Mouse (Mus musculus): ENCODE data around the gene Tes3-ps.

Tes3-ps gene

DNA sequence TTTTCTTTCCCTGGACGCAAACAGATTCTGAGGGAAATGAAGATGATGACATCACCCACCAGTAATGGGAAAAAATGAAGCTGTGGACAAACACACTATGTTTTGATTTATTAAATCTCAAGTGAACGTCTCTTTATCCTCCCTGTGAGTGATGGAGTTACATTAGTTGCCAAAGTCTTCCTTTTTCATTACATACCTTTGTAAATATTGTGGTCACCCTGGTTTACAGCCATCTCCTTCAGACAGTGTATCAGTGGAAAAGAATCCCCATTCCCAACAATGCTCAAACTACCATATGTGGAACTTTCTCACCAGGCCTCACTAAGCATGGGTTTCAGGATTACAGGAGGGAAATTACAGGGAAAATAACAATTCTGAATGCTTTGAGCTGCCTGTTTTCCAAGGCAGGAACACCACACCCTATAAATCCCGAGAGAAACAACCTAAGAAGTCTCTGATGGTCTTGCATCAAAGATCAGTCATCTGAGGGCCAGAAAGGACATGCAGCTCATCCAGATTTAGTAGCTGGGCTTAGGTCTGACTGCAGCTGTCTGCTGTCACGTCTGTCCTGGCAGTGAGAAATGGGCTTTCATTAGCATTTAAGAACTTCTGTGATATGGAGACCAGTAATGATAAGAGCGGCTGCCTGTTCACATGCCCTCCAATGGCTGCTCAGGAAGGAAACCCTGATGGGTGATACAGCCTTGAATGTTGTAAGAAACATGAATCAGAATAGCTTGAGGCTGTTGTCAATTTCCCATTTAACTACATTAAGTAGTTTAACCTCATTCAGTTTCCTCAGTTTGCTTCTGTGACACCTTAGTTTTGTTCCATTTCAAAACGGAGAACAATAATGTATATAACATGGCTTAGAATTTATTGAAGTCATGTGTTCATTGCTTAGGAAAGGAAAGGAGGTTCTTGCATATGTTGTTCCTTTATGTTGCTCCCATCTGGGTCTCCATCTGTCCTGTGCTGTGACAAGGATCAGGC is at the start of gene Tes3-ps:
Gene Tes3-ps, plus strand, starts transcription at position 943 of the 993 bp plus-strand sequence.
- no peak for DNase-seq

DNA sequence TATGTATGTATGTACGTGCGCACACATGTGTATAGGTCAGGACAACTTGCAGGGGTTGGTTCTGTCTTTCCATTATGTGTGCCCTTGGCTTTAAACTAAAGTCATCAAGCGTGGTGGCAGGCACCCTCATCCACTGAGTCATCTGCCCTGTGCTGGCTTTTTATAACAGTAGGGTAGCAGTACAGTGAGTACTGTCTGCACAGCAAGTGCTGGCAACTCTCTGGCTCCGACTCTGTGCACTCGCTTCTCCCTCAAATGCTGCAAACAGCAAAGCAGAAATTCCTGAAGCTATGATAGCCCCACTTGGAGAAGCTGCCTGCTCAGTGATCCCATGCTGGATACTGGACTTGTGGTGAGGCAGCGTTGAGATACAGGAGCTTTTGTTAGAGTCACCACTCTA is 48.7 kb upstream of the Tes3-ps start:
- DNase-seq = no peak

DNA sequence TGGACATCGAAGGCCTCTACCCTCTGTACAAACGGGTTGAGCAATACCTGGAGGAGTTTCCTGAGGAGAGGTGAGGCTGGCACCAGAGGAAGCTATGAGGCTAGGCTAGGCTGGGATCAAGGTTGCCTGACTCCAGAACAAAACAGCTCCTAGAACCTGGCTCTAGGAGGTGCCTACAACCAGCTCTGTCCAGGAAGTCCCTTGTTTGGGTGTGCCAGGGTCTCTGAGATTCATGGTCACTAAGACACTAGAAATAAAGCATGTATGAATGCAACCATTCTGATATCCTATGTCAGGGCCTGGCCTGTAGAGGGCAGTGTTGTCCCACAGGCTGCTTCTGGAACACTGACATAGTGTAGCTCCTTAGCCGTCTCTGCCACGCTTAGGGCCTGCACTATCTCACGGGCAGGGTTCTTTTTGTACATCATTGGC is 43.8 kb upstream of the Tes3-ps start:
- DNase-seq = peak; percentile 89

DNA sequence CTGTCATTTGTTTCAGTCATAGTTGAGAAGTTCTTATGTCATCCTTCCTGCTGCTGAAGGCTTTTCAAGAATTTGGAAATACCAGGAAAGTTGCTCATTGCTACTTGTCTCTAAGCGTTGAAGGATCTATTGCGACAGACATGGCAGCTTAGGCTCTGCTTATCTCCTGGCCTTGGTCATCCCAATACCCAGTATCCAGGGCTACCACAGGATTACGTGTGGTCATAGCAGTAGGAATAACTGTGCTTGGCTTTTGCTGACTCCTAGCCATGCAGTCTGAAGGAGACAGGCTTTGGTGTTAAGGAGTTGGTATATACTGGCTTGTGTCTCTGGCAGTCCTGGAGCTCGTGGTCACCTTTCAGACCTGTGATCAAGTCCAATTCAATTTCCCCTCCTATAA is 32.8 kb upstream of the Tes3-ps start:
- peak; percentile 64 for DNase-seq

DNA sequence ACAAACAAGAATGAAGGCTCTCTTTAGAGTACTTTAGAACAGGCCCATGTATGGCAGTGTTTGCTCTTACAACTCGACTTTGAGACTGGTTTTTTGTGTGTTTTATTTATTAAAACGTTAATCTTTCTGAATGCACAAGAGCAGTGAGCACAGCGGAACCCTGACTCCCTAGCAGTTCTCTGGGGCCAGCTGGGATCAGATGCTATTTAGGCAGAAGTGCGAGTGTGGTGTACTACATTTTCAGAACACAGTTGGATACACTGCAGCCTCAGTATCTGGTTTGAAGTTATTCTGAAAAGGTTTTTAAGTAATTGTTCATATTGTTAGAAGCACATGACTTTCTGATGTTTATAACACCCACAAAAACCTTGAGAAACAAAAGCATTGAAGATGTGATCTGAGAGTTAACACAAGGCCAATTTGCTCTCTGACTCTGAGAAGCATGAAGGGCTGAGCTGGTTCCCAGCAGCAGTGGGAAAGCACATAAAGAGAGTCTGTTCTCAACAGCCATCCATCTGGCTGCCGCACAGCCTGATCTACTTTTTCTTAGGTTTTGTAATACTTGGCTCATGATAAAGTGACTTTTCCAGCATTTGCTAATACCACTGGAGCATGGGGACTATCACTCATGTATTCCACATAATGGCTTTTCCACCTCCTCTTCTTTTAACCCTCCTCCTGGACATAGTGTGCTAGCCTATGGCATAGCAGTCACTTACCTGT is 32.3 kb upstream of the Tes3-ps start:
- peak; percentile 50 for DNase-seq

DNA sequence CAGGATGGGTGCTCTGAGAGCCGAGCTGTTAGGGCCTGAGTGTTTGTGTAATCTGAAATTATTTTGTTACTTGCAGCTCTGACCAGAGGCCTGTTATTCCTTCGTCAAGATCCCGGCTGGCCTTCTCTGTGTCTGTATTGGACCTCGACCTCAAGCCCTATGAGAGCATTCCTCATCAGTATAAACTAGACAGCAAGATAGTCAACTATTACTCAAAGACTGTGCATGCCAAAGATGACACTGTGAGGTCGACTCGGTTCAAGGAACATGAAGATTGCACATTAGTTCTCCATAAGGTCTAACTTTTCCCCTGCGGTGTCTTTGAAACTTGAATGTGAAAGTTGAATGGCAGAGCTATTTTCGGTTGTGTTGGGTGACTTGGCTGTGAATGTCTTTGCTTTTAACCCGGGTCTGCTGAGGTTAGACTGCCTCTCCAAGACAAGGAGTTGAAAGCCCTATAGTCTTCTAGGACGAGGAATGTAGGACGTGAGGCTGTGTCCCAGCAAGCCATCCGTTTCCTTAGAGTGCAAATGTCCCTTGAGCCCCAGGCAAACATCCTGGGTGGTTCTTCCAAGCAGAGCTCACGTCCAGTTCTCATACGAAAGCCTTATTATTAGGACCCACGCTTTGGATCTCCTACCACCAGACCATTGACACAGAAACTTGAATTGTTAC is 31.5 kb upstream of the Tes3-ps start:
- peak; percentile 77 for DNase-seq

DNA sequence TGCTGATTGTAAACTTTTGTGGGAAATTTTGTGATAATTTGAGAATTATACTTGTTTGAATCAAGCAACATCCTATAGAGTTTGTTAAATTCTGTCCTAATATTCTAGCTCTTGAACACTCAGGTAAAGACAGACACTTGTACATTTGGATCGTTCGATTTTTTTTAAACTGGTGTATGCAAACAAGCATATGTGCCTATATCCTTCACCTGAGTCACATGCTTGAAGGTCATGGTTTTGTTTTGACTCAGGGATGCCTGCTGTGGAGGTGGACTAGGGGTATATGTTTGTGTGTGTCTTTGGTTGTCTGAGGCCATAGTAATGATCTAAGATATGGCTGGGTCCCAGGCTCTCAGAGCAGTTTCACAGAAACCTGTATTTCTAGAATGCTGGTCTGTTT is 30.2 kb upstream of the Tes3-ps start:
- DNase-seq = no peak

DNA sequence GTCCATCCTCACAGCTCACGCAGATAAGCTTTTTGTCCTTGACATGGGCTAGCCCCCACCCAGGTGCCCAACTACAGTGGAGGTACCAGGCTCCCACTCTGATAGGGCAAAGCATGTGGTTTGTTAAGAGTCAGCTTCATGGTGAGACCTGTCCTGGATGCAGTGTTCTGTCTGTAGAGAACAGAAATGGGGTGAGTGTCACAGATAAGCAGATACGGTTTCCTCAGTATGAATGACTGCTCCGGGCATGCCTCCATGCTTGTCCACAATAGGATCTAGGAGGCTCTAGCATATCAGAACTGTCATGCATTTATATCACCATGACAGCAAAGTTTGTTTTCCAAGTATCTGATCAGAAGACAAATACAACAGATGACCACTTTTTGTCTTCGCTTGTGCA is 27.2 kb upstream of the Tes3-ps start:
- no peak for DNase-seq

DNA sequence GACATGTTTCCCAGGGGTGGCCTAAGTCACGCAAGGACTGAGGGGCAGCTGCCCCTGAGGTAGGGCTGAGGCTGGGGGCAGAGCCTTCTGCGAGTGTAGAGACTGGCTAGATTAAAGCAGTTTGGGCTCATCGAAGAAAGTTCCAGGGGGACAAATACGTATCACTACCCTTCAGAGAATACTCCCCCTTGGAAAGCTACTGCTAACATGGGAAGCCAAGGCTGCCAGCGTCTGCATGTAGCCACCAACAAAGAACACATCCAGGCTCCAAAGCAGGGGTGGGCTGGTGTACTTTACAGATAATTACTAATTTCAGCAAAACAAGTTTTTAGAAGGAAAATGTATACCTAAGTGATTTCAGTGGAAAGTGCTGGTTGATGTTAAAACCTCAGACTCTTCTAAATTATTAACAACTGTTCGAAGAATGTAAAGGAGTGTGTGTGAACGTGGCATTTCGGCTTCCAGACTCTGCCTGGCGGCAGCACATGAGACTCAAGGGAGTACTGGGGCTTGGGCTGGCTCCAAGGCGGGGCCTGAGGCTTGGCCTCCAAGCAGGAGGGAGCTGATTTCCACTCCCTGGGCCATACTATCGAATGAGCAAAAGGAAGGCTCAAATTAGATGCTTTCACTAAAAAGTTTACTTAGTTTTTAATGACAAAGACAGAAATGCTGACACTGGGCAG is 26.6 kb upstream of the Tes3-ps start:
- DNase-seq = peak; percentile 42

DNA sequence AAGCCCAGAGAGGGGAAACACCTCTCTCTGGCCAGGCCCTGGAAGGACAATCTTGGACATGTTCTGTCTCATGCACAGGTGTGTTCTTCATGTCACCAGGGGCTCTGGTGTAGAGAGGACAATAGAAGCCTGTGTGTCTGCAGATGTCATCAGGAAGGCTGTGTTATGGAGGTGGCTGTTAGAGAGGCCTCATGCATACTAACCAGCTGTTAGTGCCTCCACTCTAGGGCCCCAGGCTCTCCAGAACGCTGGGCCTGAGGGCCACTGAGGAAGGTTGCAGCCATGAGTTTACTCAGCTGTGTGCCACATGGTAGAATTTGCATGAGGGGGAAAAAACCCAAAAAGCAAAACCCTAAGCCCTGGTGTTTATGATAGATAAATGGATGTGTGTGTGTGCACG is 25.5 kb upstream of the Tes3-ps start:
- no peak for DNase-seq

DNA sequence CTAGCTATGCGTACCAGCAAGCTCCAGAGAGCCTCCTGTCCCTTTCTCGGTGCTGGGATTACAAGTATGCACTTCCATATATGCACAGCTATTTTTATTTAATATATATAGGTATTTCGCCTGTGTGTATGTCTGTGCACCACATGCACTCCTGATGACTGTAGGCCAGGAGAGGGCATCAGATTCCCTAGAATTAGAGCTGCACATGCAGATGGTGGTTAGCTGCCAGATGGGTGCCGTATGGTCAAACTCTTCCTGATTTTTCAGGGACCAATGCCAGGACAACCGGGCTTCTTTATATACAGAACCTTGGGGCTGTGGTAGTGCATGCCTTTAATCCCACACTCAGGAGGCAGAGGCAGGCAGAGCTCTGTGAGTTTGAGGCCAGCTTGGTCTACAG is 24.1 kb upstream of the Tes3-ps start:
- DNase-seq = no peak

DNA sequence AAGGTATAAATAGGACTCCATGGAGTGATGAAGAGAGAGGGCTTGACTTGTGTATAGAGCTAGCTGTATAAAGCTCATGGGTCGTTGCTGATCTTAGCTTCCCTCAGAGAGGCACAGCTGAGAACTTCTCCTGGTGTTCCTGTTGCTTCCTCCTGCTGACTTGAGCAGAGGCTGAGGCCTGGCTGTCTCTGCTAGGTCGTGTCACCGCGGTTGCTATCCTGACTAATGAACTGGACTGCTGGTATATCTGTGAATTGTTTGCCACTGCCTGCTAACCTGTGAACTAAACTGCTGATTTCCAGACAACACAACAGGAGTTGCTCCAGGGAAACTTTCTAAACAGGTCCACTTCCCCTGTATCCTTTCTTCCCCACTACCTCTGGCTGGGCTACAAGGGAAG is 22.8 kb upstream of the Tes3-ps start:
- no peak for DNase-seq

DNA sequence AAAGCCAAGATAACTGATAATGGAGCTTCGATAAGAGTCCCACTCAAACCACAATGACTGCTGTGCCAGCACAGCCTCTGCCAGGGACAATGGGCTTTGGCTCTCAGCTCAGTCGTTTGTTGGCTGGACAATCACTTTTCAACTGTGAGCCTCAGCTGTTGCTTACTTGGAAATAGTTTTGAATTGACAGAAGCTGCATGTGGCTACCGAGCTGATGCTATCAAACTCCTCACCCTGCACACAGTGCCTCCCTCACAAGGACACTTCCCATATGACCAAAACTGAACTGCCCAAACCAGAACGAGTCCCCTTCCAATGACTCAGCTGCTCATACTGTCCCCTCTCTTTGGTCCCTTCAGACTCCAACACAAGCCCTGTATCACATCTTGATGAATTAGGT is 22.3 kb upstream of the Tes3-ps start:
- DNase-seq = peak; percentile 62

DNA sequence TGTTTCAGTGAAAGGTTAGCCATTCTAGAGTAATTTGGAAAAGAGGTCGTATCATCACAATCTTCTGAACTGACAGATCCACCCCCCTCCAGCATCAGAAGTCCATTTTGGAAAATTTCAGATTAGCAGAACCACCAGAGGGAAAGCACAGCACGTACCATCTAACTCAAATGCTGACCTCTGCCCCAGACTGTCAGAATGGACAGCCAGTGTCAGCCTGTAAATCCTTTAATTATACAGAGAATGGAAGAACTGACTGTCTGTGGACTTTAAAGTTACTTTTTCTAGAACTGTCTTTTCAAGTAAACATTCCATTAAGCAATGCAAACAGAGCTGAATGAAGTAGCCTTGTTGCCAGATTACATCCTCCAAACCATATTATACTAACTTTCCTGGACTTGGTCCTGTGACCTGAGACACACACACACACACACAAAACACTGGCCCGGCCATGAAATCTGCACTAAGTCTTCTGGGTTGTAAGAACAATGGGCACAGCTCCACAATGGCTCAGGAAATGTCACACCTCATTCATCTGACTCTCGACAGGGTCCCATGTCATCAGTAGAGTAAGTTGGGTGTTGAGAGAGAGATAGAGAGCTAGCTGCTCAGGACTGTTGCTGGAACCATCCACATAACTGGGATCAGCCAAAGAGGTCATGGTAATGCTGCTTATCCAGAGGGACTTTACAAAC is 21.0 kb upstream of the Tes3-ps start:
- DNase-seq = peak; percentile 74

DNA sequence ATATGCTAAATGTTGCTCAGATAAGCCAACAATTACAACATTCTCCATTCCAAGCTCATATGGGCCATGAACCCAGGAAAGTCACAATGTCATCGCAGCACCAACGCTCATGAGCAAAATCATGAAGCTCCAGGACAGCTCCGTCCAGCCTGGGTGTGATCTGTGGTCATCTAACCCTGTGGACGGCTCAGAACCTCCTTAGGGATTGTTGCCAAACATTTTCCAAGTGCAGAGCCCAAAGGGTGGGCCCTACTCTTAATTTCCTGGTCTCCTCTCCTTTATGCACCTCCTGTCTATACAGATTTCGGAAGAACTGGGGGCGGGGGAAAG is 20.5 kb upstream of the Tes3-ps start:
- DNase-seq = no peak

DNA sequence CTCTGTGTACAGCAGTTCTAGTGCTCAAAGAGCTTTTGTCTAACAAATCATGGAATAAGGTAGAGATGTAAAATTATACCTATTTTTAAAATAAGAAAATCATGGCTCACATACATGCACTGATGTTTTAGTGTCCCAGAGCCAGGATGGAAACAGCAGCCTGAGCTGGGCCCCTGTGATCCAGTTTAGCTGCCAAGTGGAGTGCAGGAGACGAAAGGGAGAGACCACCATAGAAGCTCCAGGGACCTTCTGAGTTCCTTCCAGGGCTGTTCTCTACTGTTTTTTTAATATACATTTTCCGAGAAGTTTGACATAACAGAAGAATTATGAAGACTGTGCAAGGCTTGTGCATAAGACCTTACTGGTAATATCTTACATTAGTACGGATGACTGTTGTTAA is 15.2 kb upstream of the Tes3-ps start:
- DNase-seq = no peak

DNA sequence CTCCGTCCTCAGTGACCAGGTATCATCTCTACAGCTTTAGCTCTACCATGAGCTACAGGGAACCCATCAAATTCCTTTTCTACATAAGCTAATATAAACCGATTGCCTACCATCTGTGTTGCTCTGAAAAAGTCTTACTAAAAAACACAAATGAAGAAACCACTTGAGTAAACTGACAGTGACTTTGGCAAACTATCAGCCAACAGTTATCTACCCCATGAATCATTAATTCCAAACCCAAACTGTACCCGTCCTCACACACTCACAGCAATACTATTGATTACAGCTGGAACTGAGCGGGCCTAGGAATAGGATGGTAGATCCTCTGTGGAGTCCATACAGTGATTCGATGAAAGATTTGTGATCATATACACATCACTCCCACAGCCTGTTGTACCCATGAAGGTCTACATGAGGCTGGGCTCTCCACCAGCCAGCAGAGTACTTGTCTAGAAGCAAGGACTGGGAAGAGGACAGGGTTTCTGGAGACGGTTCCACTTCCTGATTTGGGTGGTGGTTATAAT is 14.2 kb upstream of the Tes3-ps start:
- DNase-seq = no peak

DNA sequence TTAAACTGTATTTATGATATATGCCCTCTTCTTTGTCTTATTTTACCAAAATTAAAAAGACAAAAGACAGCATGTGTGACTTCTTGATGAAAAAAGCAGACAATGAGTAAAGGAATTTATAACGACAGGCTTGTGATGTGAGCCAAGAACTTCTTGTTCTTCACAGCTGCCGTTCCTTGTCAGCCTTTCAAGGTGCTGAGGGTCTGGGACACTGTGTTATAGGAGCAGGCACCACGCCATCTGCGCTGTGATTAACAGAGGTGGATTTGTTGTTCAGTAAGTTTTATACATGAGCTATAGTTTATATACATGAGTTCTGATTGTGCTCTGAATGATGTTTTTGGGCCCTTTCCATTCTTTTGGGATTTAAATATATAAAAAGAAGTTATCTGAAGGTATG is 13.7 kb upstream of the Tes3-ps start:
- DNase-seq = peak; percentile 74

DNA sequence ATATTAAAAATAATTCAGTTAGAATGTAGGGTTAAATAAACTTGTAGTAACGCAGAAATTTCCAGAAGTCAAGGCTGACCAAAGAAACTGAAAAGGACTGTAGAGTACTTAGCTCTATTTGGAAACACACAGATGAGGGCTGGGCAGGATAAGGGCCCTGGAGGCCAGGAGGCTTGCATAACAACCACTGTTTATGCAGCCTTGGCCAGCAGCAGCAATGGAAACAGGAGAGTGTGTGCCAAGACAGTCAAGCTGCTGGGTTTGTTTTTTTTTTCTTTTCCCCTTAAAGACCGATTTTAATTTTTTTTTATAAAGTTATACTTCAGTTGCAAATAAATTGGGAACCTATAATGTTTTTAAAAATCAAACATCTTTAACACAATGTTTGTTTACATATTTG is 13.1 kb upstream of the Tes3-ps start:
- DNase-seq = peak; percentile 94

DNA sequence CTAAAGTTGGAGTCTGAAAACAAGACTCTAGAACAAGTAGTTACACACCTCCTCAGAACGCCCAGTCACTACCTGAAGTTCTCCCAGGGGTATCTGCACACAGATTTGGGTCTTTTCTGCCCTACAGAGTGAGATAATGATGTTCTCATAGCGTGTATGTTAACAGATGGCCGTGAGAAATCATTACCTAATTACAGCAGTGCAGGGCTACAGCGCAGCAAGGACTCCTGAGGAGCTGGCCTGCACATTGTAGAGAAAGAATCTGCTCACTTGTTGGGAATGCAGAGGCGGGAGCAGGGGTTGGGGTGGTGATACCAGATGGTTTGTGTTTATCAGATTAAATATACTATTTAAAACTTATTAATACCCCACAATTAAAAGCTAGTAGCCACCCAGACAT is 12.6 kb upstream of the Tes3-ps start:
- peak; percentile 53 for DNase-seq

DNA sequence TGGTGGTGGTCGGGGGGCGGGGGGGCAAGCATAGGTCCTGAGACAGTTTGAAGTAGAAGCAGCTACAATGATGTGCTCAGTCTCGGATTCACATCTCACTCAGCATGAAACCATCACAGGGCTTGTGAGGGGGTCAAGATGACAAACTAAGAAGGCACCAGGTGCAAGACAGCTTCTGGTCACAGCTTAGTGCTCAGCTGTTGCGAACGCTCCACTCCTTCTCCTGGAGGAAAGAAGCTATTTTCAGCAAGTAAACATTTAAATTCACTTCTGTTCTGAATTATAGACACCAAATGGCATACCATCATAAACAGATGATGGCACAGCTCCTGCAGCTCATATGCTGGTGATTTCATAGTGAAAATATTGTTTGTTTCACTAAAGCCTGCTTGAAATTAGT is 7.7 kb upstream of the Tes3-ps start:
- DNase-seq = no peak

DNA sequence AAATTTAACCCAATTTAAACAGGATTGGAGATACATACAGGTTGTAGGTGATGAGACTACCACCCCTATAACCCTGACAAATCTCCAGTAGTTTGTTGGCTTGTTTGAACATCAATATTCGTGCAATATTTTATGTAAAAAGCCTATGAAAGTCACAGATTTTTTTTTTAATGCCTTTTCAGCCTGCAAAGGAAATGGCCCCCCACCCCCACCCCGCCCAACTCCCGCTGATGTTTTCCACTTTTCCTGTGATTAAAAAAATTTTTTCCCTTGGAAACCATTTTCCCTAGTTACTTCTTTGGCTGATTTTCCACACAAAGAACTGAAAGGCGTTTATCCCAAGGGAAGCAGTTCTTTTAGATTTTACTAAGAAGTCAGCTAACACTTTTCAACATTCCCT is 11.4 kb downstream of the Tes3-ps start, which contains the start of gene Ecm2:
Gene Ecm2, plus strand, starts transcription at position 301 of the 400 bp plus-strand sequence.
- no peak for DNase-seq
